Mouse (Mus musculus): ENCODE data around the gene Cdk7. TPM values are rescaled to one million over a fixed set of nuclear protein-coding genes. Genes with fewer than 3 reads are reported as not detected.

The Cdk7 gene
- polyA plus RNA-seq (2012; rRNA removed): 3.8 and 5.3 TPM in 2 replicates

GRCm38 (mm10) chr13:100730861-100731176 lies at the start of gene Cdk7:
Gene Cdk7, minus strand, starts transcription at chr13:100730939.

GRCm38 (mm10) chr13:100775252-100776055 lies 44.7 kb upstream of the Cdk7 start, which contains the start of gene Cenph:
Gene Cenph, minus strand, starts transcription at chr13:100775899.

GRCm38 (mm10) chr13:100744036-100744744 lies 13.5 kb upstream of the Cdk7 start, which contains the start of gene Mrps36:
Gene Mrps36, minus strand, starts transcription at chr13:100744659.

GRCm38 (mm10) chr13:100669291-100670022 lies 61.3 kb downstream of the Cdk7 start, which contains the start of gene Ccdc125:
Gene Ccdc125, plus strand, starts transcription at chr13:100669717.

Other genes with a start within 250 kb of the Cdk7 start
- gene Gtf2h2, start 238.4 kb downstream of the Cdk7 start, polyA plus RNA-seq (2012; rRNA removed): 4.9 and 13.1 TPM in 2 replicates
- gene Ocln, start 178.2 kb downstream of the Cdk7 start, polyA plus RNA-seq (2012; rRNA removed): 3.3 and 5.5 TPM in 2 replicates
- 4.3 and 5.3 TPM in 2 replicates for gene Marveld2, start 114.0 kb downstream of the Cdk7 start, polyA plus RNA-seq (2012; rRNA removed)
- 4.1 and 4.6 TPM in 2 replicates for gene Ak6, start 80.0 kb downstream of the Cdk7 start, polyA plus RNA-seq (2012; rRNA removed)
- gene Rad17, start 79.9 kb downstream of the Cdk7 start, polyA plus RNA-seq (2012; rRNA removed): 0.14 and 0.57 TPM in 2 replicates
- not detected in 2 replicates for gene Taf9, start 79.4 kb downstream of the Cdk7 start, polyA plus RNA-seq (2012; rRNA removed)
- 0.24 and 0.35 TPM in 2 replicates for gene Ccdc125, start 61.2 kb downstream of the Cdk7 start, polyA plus RNA-seq (2012; rRNA removed)
- gene Mrps36, start 13.7 kb upstream of the Cdk7 start, polyA plus RNA-seq (2012; rRNA removed): 10.3 and 11.9 TPM in 2 replicates
- gene Cenph, start 45.0 kb upstream of the Cdk7 start, polyA plus RNA-seq (2012; rRNA removed): 0.09 TPM in 1 of 2 replicates, not detected in the other
- gene Ccnb1, start 55.6 kb upstream of the Cdk7 start, polyA plus RNA-seq (2012; rRNA removed): 2.4 and 3.7 TPM in 2 replicates
- 5.9 and 6.8 TPM in 2 replicates for gene Slc30a5, start 102.5 kb upstream of the Cdk7 start, polyA plus RNA-seq (2012; rRNA removed)